21 mouse cellular contexts compared by ENCODE assay signal in genomic region chr6:112694492-112694891, GRCm38 (mm10). TPM values are rescaled to one million over a fixed set of nuclear protein-coding genes. Genes with fewer than 3 reads are reported as not detected.
DNase-seq lines count a peak whose midpoint lies in the region; ATAC-seq and TF ChIP-seq lines count a peak whose summit lies in the region.
"Had no signal": no experiment of that assay in that cellular context is flagged by ENCODE, and none has a peak within 500 bp of the region (broad histone marks: within the 10 kb centered on the region; RNA-seq: fewer than 3 reads in every experiment).

No protein-coding gene starts in this region.

- H3K4me2 ChIP-seq in lung, embryonic 14.5 days = peak overlapping the region; percentile 20; the same call in 1 of the 2 replicates
- H3K4me2 ChIP-seq in liver, embryonic 15.5 days = no peak overlapping the region
- H3K4me2 ChIP-seq: hindbrain, embryonic 15.5 days had no signal

- H3K9ac ChIP-seq in lung, embryonic 14.5 days = no peak overlapping the region
- H3K9ac ChIP-seq in ES-E14 (ENCODE audit: insufficient read depth, low read depth, low read length, poor library complexity, severe bottlenecking) = no peak overlapping the region
- H3K9ac ChIP-seq in liver, embryonic 15.5 days = 0 out of 2 replicates have a peak overlapping the region, but pooled peaks have one; percentile 4
- H3K9ac ChIP-seq: embryonic facial prominence, embryonic 15.5 days; forebrain, embryonic 12.5 days; forebrain, postnatal 0 days; heart, embryonic 13.5 days; hindbrain, embryonic 15.5 days had no signal

- no peaks in the 10 kb centered on the region for H3K27me3 ChIP-seq in lung, embryonic 14.5 days (ENCODE audit: insufficient read depth, low read length)
- peaks cover 5% of the 10 kb centered on the region; the same call in 1 of the 2 replicates for H3K27me3 ChIP-seq in liver, embryonic 15.5 days
- H3K27me3 ChIP-seq: embryonic facial prominence, embryonic 15.5 days had no signal

- 90% methylated on average over 5 of the region's 5 CpGs for WGBS in lung, embryonic 14.5 days
- 89% methylated on average over 5 of the region's 5 CpGs for WGBS in liver, embryonic 15.5 days (ENCODE audit: insufficient replicate concordance)

- peaks cover 9% of the 10 kb centered on the region; the same call in 1 of the 2 replicates for H3K4me1 ChIP-seq in lung, embryonic 14.5 days (ENCODE audit: insufficient read depth)
- H3K4me1 ChIP-seq in ES-E14 (ENCODE audit: control insufficient read depth in 2 of 2, insufficient read depth in 2 of 2, low read length in 2 of 2, poor library complexity in 1 of 2) = peaks cover 0 to 9% of the 10 kb centered on the region in 2 experiments; a peak in 1 of 4 replicates
- H3K4me1 ChIP-seq in liver, embryonic 15.5 days (replicated peaks) = peaks cover 21% of the 10 kb centered on the region

- H3K9me3 ChIP-seq in lung, embryonic 14.5 days (ENCODE audit: low read depth, low read length) = no peaks in the 10 kb centered on the region
- no peaks in the 10 kb centered on the region for H3K9me3 ChIP-seq in ES-E14 (ENCODE audit: control insufficient read depth, insufficient read depth, low read depth, low read length)
- H3K9me3 ChIP-seq in liver, embryonic 15.5 days (replicated peaks) = no peaks in the 10 kb centered on the region
- H3K9me3 ChIP-seq: embryonic facial prominence, embryonic 15.5 days; forebrain, embryonic 12.5 days; heart, embryonic 13.5 days; hindbrain, embryonic 15.5 days had no signal

- no peak for ATAC-seq in lung, embryonic 14.5 days (ENCODE audit: insufficient read depth)
- no peak for ATAC-seq in liver, embryonic 15.5 days (ENCODE audit: insufficient read depth)
- ATAC-seq: forebrain, postnatal 0 days; inflammation-experienced regulatory T-cells, adult 6 months had no signal

- peaks cover 17% of the 10 kb centered on the region; the same call in 1 of the 2 replicates for H3K36me3 ChIP-seq in lung, embryonic 14.5 days (ENCODE audit: insufficient read depth)
- peaks cover 3% of the 10 kb centered on the region; the same call in 1 of the 2 replicates for H3K36me3 ChIP-seq in ES-E14 (ENCODE audit: control insufficient read depth, insufficient read depth, low read length, poor library complexity, severe bottlenecking)
- H3K36me3 ChIP-seq in liver, embryonic 15.5 days (replicated peaks) = peaks cover 30% of the 10 kb centered on the region
- H3K36me3 ChIP-seq: hindbrain, embryonic 15.5 days had no signal

- no peak overlapping the region for H3K27ac ChIP-seq in lung, embryonic 14.5 days (ENCODE audit: low read depth)
- no peak overlapping the region for H3K27ac ChIP-seq in ES-E14 (ENCODE audit: insufficient read depth, low read depth, low read length, poor library complexity, severe bottlenecking)
- H3K27ac ChIP-seq in liver, embryonic 15.5 days (replicated peaks) = no peak overlapping the region
- H3K27ac ChIP-seq: embryonic facial prominence, embryonic 15.5 days; forebrain, embryonic 12.5 days; gastrocnemius, adult 2 months; heart, embryonic 13.5 days; hindbrain, embryonic 15.5 days had no signal

- no peak for TF ChIP-seq CTCF in lung, embryonic 14.5 days (IDR thresholded peaks at IDR 0.05; ENCODE audit: low read depth)

- in situ Hi-C loops in ES-E14 (cut with MboI; ENCODE audit: low sequenced_read_pairs in 2 of 2, unreplicated experiment in 2 of 2) = no loop called here

- no peak for DNase-seq in lung, embryonic 14.5 days
- no peak for DNase-seq in lung, adult 18-20 months
- DNase-seq in ES-E14 (ENCODE audit: low read depth, low spot score) = no peak
- peak; percentile 9 for DNase-seq in induced T-regulatory cell, adult 2 months (ENCODE audit: low read depth)
- no peak for DNase-seq in cerebellum, postnatal 14 days
- no peak for DNase-seq in heart, adult 18-20 months
- DNase-seq: adrenal gland, adult 2 months; adrenal gland, postnatal 25 days; cerebellum, adult 18-20 months; cerebellum, adult 9-11 months; embryo, embryonic 11 days; forebrain, postnatal 0 days; gastrocnemius, adult 2 months; gastrocnemius, postnatal 25 days; heart, postnatal 36 days had no signal

- no peak overlapping the region for H3K4me3 ChIP-seq in lung, embryonic 14.5 days (ENCODE audit: low read depth, low read length)
- H3K4me3 ChIP-seq in ES-E14 (ENCODE audit: insufficient read depth in 1 of 2, low read depth in 1 of 2, low read length in 2 of 2, poor library complexity in 1 of 2, severe bottlenecking in 1 of 2) = peak overlapping the region in 1 of 2 experiments; percentile 9; a peak in 1 of 4 replicates
- peak overlapping the region; percentile 78; the same call in 1 of the 2 replicates for H3K4me3 ChIP-seq in liver, embryonic 15.5 days (replicated peaks)
- H3K4me3 ChIP-seq: forebrain, embryonic 12.5 days; gastrocnemius, adult 2 months; hindbrain, embryonic 15.5 days had no signal

TF ChIP-seq in ES-E14, 5 proteins besides CTCF, POLR2A, EP300 and RAD21:
- TF ChIP-seq ZNF384 (IDR thresholded peaks at IDR 0.05; ENCODE audit: low read depth, low read length) (peak; percentile 77), ZC3H11A (IDR thresholded peaks at IDR 0.05; ENCODE audit: borderline replicate concordance, low read depth, low read length) (no peak)

RNA-seq across cellular contexts. Expression of gene Rad18, which starts 2.0 kb away (rescaled TPM):
- polyA plus RNA-seq in lung, embryonic 14.5 days (2014; fragmentation: Nextera tagmentation; extraction: Ambion mirVana) = 49.8 and 55.5 TPM in 2 replicates
- total RNA-seq in ES-E14 (2012; rRNA removed) = 23.7 and 24.3 TPM in 2 replicates
- polyA plus RNA-seq in liver, embryonic 15.5 days (2015; fragmentation: Nextera tagmentation; extraction: Ambion mirVana) = 24.3 and 27.0 TPM in 2 replicates
- 1 to 10 TPM; 1.5 to 2.0 TPM for total RNA-seq in heart, adult 18-20 months (2021)
